Mouse (Mus musculus): ENCODE measurements around the gene Vav2. TPM values are rescaled to one million over a fixed set of nuclear protein-coding genes. Genes with fewer than 3 reads are reported as not detected.

Vav2 gene
- polyA plus RNA-seq, 1 experiment from 2014 or later, result 8.6 TPM

DNA sequence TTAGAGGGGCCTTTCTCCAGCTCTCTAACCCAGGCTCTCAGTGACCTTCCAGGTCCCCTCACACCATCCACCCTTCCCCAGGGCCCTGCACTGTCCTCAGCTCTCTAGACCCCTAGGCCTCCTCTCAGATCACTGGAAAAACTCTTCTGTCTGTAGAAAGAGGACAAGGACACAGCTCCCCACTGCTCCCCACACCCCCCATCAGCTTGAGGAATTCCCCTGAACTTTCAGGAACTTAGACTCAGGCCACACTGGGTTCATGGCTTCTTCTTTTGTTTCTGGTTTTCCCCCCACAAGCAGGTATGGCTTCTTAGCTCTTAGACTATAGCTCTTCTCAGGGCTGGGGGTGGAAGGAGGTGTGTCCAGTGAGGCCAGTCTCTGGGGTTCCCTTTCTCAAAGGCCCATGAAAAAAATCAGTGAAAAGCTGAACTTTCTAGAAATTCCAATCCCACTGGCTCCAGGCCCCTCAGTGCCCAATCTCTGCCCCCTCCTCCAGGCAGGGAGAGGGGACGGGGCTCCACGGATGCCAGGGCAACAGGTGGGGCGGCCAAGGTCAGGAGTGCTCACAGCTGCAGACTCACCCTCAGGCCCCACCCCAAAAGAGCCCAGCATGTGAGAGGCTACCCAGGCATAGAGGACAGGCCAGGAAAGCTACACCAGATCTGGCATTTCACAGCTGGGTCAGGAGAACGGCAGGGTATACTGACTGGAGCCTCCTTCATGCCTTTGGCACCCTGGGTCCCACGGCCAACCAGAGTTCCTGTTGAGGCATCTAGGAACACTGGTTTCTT lies 21.5 kb downstream of the Vav2 start:
- Histone ChIP-seq H3K4me1 (replicated peaks; ENCODE audit: control insufficient read depth, insufficient read depth, low read length) (peaks cover 39% of the 10 kb centered on the region), H3K27ac (ENCODE audit: low read length) (peak overlapping the region; percentile 30), H3K36me3 (ENCODE audit: control insufficient read depth, insufficient read depth, low read length) (no peaks in the 10 kb centered on the region), H3K9ac (ENCODE audit: low read length) (0 out of 2 replicates have a peak overlapping the region, but pooled peaks have one; percentile 26), H3K4me2 (ENCODE audit: low read depth, low read length) (no peak overlapping the region), H3K4me3 (ENCODE audit: low read length) (no peak overlapping the region), H3K9me3 (ENCODE audit: control insufficient read depth, low read length) (no peaks in the 10 kb centered on the region), H3K27me3 (ENCODE audit: control insufficient read depth, insufficient read depth, low read depth, low read length) (no peaks in the 10 kb centered on the region)
- WGBS, result 40% methylated on average over 5 of the region's 5 CpGs
- no peak for ATAC-seq (ENCODE audit: low read depth)

DNA sequence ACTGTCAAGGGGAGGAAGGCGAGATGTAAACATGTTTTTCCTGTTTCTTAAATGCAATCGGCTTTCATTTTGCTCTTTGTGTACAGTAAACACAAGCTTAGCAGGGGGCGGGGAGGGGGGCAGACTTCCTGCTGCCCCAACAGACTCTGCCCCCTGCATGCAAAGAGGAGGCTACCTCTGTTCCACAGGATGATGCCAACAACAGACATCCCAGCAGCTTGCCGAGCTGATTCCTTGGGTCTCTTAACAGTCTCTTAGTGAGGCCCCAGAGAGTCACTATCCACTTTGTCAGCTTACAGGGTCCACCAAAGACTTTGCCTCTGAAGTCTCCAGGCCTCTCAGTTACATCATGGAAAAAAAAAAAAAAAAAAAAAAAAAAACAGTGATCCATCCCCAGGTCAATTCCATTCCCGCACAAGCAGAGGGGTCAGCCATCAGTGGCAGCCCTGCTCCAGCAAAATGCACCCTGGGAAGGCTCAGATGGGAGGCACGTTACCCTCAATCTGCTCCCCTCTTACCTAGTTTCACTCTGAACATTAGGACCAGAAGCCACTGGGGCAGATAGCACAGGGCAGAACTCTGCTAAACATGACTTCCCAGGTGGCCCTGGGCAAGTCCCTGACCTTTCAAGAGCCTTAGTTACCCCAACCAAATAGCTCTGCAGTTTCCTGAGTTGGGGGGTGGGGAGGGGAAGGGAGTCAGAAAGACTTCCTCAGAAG lies 22.3 kb downstream of the Vav2 start:
- Histone ChIP-seq H3K4me1 (replicated peaks; ENCODE audit: control insufficient read depth, insufficient read depth, low read length) (peaks cover 39% of the 10 kb centered on the region), H3K9me3 (ENCODE audit: control insufficient read depth, low read length) (peaks cover 3% of the 10 kb centered on the region), H3K4me2 (ENCODE audit: low read depth, low read length) (no peak overlapping the region), H3K27me3 (ENCODE audit: control insufficient read depth, insufficient read depth, low read depth, low read length) (no peaks in the 10 kb centered on the region), H3K9ac (ENCODE audit: low read length) (0 out of 2 replicates have a peak overlapping the region, but pooled peaks have one; percentile 26), H3K27ac (ENCODE audit: low read length) (0 out of 2 replicates have a peak overlapping the region, but pooled peaks have one; percentile 43), H3K36me3 (ENCODE audit: control insufficient read depth, insufficient read depth, low read length) (no peaks in the 10 kb centered on the region), H3K4me3 (ENCODE audit: low read length) (no peak overlapping the region)
- WGBS, result 42% methylated on average over 6 of the region's 6 CpGs
- peak; percentile 23; the same call in 1 of the 2 replicates for ATAC-seq (ENCODE audit: low read depth)

GRCm38 (mm10) chr2:27401544-27401943 lies 25.3 kb downstream of the Vav2 start:
- H3K4me2 ChIP-seq (ENCODE audit: low read depth, low read length), result no peak overlapping the region
- H3K36me3 ChIP-seq (ENCODE audit: control insufficient read depth, insufficient read depth, low read length), result no peaks in the 10 kb centered on the region; the same call in 1 of the 2 replicates
- peaks cover 28% of the 10 kb centered on the region for H3K4me1 ChIP-seq (replicated peaks; ENCODE audit: control insufficient read depth, insufficient read depth, low read length)
- ATAC-seq (ENCODE audit: low read depth), result no peak
- 84% methylated on average over 2 of the region's 2 CpGs for WGBS
- H3K9me3 ChIP-seq (ENCODE audit: control insufficient read depth, low read length), result peaks cover 7% of the 10 kb centered on the region
- H3K9ac ChIP-seq (ENCODE audit: low read length), result no peak overlapping the region
- H3K27me3 ChIP-seq (ENCODE audit: control insufficient read depth, insufficient read depth, low read depth, low read length), result no peaks in the 10 kb centered on the region
- H3K4me3 ChIP-seq (ENCODE audit: low read length), result no peak overlapping the region
- H3K27ac ChIP-seq (ENCODE audit: low read length), result no peak overlapping the region

- Histone ChIP-seq H3K9ac (ENCODE audit: low read length) (no peak overlapping the region), H3K4me3 (ENCODE audit: low read length) (no peak overlapping the region), H3K4me2 (ENCODE audit: low read depth, low read length) (no peak overlapping the region), H3K9me3 (ENCODE audit: control insufficient read depth, low read length) (peaks cover 7% of the 10 kb centered on the region), H3K27me3 (ENCODE audit: control insufficient read depth, insufficient read depth, low read depth, low read length) (no peaks in the 10 kb centered on the region), H3K36me3 (ENCODE audit: control insufficient read depth, insufficient read depth, low read length) (no peaks in the 10 kb centered on the region; the same call in 1 of the 2 replicates), H3K27ac (ENCODE audit: low read length) (no peak overlapping the region), H3K4me1 (replicated peaks; ENCODE audit: control insufficient read depth, insufficient read depth, low read length) (peaks cover 26% of the 10 kb centered on the region)
- ATAC-seq (ENCODE audit: low read depth), result no peak
- 96% methylated on average over 2 of the region's 2 CpGs for WGBS
Measured at GRCm38 (mm10) chr2:27400083-27400482, 26.8 kb downstream of the Vav2 start.

- no peak overlapping the region for H3K9ac ChIP-seq (ENCODE audit: low read length)
- WGBS, result 66% methylated on average over 17 of the region's 17 CpGs
Measured at GRCm38 (mm10) chr2:27396656-27397440, 30.0 kb downstream of the Vav2 start.

GRCm38 (mm10) chr2:27394158-27394832 lies 32.5 kb downstream of the Vav2 start:
- no peak for ATAC-seq (ENCODE audit: low read depth)
- peaks cover 36% of the 10 kb centered on the region for H3K4me1 ChIP-seq (replicated peaks; ENCODE audit: control insufficient read depth, insufficient read depth, low read length)
- 65% methylated on average over 10 of the region's 10 CpGs for WGBS
- no peak overlapping the region for H3K27ac ChIP-seq (ENCODE audit: low read length)
- 0 out of 2 replicates have a peak overlapping the region, but pooled peaks have one; percentile 7 for H3K9ac ChIP-seq (ENCODE audit: low read length)
- no peaks in the 10 kb centered on the region; the same call in 1 of the 2 replicates for H3K36me3 ChIP-seq (ENCODE audit: control insufficient read depth, insufficient read depth, low read length)
- H3K4me3 ChIP-seq (ENCODE audit: low read length), result no peak overlapping the region
- H3K9me3 ChIP-seq (ENCODE audit: control insufficient read depth, low read length), result peaks cover 2% of the 10 kb centered on the region
- H3K27me3 ChIP-seq (ENCODE audit: control insufficient read depth, insufficient read depth, low read depth, low read length), result no peaks in the 10 kb centered on the region
- H3K4me2 ChIP-seq (ENCODE audit: low read depth, low read length), result no peak overlapping the region

More at GRCm38 (mm10) chr2:27396656-27397440, 30.0 kb downstream of the Vav2 start:
- Histone ChIP-seq H3K9me3 (ENCODE audit: control insufficient read depth, low read length) (peaks cover 7% of the 10 kb centered on the region), H3K4me1 (replicated peaks; ENCODE audit: control insufficient read depth, insufficient read depth, low read length) (peaks cover 11% of the 10 kb centered on the region), H3K27ac (ENCODE audit: low read length) (no peak overlapping the region), H3K27me3 (ENCODE audit: control insufficient read depth, insufficient read depth, low read depth, low read length) (no peaks in the 10 kb centered on the region), H3K36me3 (ENCODE audit: control insufficient read depth, insufficient read depth, low read length) (no peaks in the 10 kb centered on the region; the same call in 1 of the 2 replicates), H3K4me3 (ENCODE audit: low read length) (no peak overlapping the region), H3K4me2 (ENCODE audit: low read depth, low read length) (no peak overlapping the region)
- ATAC-seq (ENCODE audit: low read depth), result no peak

GRCm38 (mm10) chr2:27392278-27392677 lies 34.6 kb downstream of the Vav2 start:
- H3K27ac ChIP-seq (ENCODE audit: low read length), result no peak overlapping the region
- no peak overlapping the region for H3K4me2 ChIP-seq (ENCODE audit: low read depth, low read length)
- peaks cover 40% of the 10 kb centered on the region for H3K4me1 ChIP-seq (replicated peaks; ENCODE audit: control insufficient read depth, insufficient read depth, low read length)
- ATAC-seq (ENCODE audit: low read depth), result no peak
- no peak overlapping the region for H3K9ac ChIP-seq (ENCODE audit: low read length)
- no peaks in the 10 kb centered on the region for H3K36me3 ChIP-seq (ENCODE audit: control insufficient read depth, insufficient read depth, low read length)
- 54% methylated on average over 5 of the region's 5 CpGs for WGBS
- H3K9me3 ChIP-seq (ENCODE audit: control insufficient read depth, low read length), result no peaks in the 10 kb centered on the region
- no peak overlapping the region for H3K4me3 ChIP-seq (ENCODE audit: low read length)
- H3K27me3 ChIP-seq (ENCODE audit: control insufficient read depth, insufficient read depth, low read depth, low read length), result no peaks in the 10 kb centered on the region

- Histone ChIP-seq H3K36me3 (ENCODE audit: control insufficient read depth, insufficient read depth, low read length) (no peaks in the 10 kb centered on the region), H3K4me1 (replicated peaks; ENCODE audit: control insufficient read depth, insufficient read depth, low read length) (peaks cover 32% of the 10 kb centered on the region), H3K9ac (ENCODE audit: low read length) (no peak overlapping the region), H3K27me3 (ENCODE audit: control insufficient read depth, insufficient read depth, low read depth, low read length) (no peaks in the 10 kb centered on the region), H3K4me3 (ENCODE audit: low read length) (no peak overlapping the region), H3K27ac (ENCODE audit: low read length) (no peak overlapping the region), H3K4me2 (ENCODE audit: low read depth, low read length) (no peak overlapping the region), H3K9me3 (ENCODE audit: control insufficient read depth, low read length) (no peaks in the 10 kb centered on the region)
- 43% methylated on average over 4 of the region's 4 CpGs for WGBS
- no peak for ATAC-seq (ENCODE audit: low read depth)
Measured at GRCm38 (mm10) chr2:27390775-27391174, 36.1 kb downstream of the Vav2 start.
